Mouse (Mus musculus) monocyte, adult 2 months (primary cell): ENCODE data around the gene Pxdc1.

Source experiments
- DNase-seq, 2 experiments: peaks; one replicate each; pipeline ENCODE4 v3.0.0; 2022; ENCODE audit warnings: low spot score in 2 of 2, low read depth in 1 of 2

Pxdc1 gene

DNA sequence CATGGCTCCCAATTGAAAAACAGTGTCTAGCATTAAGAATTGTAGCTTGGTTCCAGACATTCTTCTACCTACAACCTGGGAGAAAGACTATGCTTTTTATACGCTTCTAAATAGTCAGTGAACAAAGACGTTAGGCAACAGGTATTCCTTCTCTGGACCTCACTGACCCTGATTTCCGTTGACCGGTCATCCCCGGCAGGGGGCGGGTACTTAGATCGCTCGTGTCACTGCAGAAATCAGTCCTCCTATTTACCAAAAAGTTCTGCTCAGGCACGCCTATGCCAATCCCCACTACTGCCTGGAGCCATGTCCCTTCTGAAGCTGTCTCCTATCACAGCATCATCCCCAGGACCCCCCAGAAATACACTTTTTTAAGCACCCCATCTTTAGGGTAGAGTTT is at the start of gene Pxdc1:
TSS of gene Pxdc1 (minus strand) at position 96 of the 400 bp plus-strand sequence.
- DNase-seq: no peak

DNA sequence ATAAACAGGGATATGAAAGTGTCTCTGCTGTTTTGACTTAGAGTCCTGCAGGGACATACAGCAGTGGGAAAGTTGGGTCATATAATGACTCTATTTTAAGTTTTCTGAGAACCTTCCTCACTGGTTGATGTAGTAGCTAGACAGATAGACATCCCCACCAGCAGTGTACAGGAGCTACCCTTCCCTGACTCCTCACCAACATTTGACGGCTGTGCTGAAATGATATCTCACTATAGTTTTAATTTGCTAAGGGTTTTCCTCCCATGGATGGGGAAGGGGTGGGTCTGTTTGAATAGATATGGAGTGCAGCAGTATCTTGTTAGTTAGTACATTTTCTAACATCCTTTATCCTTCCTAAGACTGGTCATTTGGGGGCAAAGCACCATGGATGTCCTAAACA is 47.3 kb upstream of the Pxdc1 start:
- DNase-seq: no peak

- DNase-seq: no peak
Observed at GRCm38 (mm10) chr13:34700091-34700490, 46.8 kb upstream of the Pxdc1 start.

- DNase-seq: no peak
Observed at GRCm38 (mm10) chr13:34696734-34697332, 43.5 kb upstream of the Pxdc1 start.

DNA sequence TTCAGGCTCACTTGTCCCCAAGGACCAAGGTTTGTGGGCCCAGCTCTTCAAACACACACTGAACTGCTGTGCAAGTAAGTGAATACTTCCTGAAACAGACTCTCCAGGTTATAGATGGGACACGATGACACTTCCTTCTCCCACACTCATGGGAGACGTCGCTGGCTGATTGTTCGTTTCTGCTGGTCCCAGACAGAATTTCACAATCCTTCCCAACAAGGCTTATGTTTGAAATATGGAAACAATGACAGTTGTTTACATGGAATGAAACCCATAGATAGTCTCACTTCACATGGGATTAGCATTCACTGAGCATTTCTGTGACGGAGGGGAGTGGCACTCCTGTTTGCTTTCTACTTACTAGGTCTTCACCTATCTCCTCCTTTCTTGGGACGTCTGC is 39.8 kb upstream of the Pxdc1 start:
- DNase-seq: no peak

DNA sequence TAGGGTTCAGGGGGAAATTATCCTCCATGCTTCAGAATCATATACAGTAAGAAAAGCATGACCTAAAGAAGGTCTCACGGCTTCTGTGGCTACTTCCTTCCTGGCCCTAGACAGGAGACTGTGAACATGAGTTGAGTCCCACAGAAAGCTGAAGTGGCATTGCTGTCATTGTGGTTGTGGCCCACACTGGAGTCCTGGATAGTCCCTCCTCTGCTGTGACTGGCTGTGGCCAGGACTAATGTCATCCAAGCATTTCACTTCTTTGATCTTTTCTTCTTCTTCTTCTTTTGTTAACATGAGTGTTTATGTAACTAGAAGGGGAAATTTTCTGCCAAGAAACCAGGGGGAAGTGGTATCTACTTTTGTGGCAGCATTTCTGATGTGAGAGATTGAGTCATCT is 37.8 kb upstream of the Pxdc1 start:
- DNase-seq: peak in 1 of 2 experiments; percentile 2

DNA sequence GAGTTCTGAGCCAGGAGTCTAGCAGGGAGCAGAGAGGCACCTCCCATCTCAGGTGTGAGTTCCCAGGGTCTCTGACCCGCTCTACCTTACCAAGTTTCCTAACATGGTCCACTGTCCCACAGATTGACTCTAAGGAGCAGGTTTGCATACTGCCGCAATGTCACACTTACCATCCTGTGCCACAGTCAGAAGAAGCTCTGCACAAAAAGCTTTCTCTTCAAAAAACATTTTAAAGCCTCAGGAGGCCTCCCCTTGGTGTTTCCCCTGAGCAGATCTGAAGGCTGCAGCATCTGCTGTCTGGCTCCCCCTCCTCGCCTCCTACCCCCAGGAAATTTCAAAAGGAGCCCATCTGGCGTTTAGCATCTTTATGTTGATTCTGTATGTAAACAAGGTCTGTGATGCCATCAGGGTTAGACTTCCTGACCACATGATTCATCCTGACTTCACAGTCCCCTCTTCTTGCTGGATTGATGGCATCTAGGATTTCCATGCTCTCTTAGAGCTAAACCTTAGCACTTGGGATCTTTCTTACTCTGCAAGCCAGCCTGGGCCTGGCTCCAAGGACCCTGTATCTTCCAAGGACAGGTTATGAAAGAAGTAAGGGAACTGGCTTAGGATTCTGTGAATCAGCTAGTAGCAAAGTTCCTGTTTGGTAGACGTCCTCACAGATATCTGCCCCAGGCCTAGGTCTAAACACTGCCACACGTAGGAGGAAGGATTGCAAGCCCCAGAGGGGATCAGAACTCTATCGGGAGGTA is 31.9 kb upstream of the Pxdc1 start:
- DNase-seq: no peak

DNA sequence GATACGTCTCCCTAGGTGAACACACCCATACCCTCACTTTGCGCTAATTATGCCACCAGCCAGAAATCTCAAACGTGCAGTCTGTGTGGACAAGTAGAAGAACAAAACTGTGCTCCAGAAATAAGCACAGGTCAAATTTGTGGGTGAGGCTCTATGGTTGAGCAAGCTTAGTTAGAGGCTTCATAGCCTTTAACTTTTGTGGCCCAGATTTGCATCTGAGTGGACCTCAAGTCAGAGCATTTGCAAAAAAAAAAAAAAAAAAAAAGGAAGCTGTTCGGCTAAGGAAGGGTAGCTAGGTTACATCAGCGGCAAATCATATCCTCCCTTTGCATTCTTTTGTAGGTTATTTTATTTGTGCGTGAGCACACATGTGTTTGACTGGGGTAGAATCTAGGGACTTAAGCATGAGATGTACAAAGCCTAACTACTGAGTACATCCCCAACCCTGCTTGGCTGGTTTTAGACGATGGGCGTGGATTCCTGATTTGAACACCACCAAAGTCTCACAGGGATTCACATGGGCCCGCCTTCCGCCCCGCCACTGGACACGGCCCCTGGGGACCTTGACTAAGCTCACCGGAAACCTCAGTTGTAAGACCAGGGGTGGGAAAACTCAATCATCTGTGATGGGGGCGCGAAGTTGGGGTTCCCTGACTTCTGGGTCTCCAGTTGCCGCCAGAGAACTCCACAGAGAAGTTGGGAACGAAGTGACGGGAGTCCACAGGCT is 30.6 kb upstream of the Pxdc1 start:
- no peak for DNase-seq

DNA sequence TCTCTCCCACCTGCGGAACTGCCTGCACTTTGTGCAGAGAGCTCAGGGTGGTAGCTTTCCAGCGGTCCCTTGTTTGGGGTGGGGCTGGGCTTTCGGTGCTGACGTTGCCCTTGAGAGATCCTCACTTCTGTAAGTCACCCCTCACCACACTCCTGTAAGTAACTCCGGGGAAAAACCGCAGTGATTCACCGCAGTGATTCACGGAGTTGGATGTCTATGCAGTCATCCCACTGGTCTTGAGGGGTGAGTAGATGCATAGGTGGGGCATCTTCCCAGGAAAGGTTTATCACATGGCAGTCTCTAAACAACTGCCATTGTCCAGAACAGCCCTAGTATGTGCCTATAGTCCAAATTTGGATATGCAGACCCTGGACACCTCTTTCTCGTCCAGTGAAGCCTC is 30.0 kb upstream of the Pxdc1 start:
- DNase-seq: no peak

GRCm38 (mm10) chr13:34676507-34676906 is 23.2 kb upstream of the Pxdc1 start:
- DNase-seq: no peak

- DNase-seq: no peak
Observed at GRCm38 (mm10) chr13:34675847-34676383, 22.6 kb upstream of the Pxdc1 start.

GRCm38 (mm10) chr13:34673354-34673753 is 20.1 kb upstream of the Pxdc1 start:
- DNase-seq: no peak

DNA sequence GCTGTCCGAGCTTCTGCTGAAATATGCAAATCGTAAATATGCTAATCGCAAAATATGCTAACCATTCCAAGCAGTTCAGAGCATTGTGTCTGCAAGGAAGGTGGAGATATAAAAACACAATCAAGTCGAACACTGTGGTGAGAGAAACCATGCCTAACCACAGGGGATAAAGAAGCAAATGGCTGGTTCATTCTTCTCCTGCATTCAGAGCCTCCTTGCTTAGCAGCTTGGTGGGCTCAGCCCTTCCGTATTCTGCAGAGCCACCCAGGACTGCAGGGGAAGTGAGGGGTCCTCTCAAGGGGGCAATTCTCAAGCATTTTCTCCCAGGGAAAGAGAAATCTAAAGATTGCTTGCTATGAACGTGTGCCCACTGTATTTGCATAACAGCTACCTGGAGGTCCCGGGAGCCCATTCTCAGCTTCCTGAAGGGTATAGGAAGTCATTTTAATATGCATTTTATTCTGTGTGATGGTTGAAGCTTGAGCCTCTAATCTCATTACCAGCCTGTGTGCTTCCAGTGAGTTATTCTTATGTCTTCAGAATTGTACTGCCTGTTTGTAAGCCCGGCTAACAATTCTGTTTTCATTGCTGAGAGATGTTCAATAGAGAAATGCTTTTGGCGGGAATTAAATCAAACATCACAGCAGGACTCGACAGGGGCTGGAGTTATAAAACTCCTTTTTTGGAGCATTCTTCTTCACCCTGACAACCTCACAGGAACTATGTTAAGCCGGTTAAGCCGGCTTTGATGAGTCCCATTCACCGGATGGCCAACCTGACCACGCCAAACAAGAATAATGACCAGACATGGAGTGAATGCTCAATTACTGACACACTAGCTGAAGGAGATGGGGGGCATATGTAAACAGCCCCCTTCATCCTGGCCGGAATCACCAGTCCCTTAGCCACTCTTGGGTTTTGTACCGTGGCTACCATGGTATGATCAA is 16.9 kb upstream of the Pxdc1 start:
- DNase-seq: no peak

DNA sequence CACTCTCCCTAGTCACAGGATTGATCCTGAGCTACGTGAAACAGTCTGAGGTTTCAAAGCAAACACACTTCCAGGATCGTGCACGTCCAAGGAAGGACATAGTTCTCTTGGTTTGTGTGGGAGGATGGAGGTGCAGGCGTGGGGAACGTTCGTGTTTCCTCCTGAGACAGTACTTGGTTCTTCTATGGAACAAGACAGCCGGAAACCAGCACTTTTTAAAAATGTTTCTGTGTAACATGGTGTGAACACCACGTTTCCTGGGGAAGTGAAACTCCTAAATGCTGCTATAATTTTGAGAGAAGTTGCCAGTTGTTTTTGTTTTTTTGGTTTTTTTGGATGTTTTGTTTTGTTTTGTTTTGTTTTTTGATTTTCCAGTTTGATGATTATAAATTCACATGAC is 13.9 kb upstream of the Pxdc1 start:
- DNase-seq: no peak

GRCm38 (mm10) chr13:34665074-34665473 is 11.8 kb upstream of the Pxdc1 start:
- no peak for DNase-seq

GRCm38 (mm10) chr13:34663762-34664161 is 10.5 kb upstream of the Pxdc1 start:
- DNase-seq: no peak

GRCm38 (mm10) chr13:34659507-34659906 is 6.2 kb upstream of the Pxdc1 start:
- no peak for DNase-seq

- DNase-seq: no peak
Observed at GRCm38 (mm10) chr13:34656351-34656750, 3.1 kb upstream of the Pxdc1 start.

GRCm38 (mm10) chr13:34652353-34653241 is 689 bp downstream of the Pxdc1 start:
- peak in 1 of 2 experiments; percentile 43 for DNase-seq

- no peak for DNase-seq
Observed at GRCm38 (mm10) chr13:34652016-34652352, 1.3 kb downstream of the Pxdc1 start.
